Mouse (Mus musculus): Measurements from ENCODE around the gene Btnl6. TPM values are rescaled to one million over a fixed set of nuclear protein-coding genes. Genes with fewer than 3 reads are reported as not detected.

Btnl6 gene
- not detected in 2 replicates for polyA plus RNA-seq (2015; fragmentation: Nextera tagmentation; extraction: Ambion mirVana)

DNA sequence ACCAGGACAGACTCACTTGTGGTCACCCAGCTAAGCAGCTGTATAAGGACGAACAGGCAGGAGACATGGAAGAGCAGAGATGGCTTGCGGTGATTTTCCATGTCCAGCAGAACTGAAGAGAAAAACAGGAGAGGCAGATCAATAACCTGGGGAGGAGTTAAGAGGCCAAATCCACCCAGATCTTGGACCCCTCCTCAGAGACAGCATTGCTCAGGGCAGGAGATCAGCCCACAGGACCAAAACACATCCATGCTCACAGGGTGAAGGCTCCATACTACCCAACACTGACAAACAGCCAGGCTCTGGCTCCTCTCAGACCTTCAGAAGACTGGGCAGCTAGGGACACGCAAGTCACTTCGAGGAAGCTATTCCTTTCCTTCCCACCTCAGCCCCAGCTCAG lies at the start of gene Btnl6:
TSS of gene Btnl6 (minus strand) at position 101 of the 400 bp plus-strand sequence.

DNA sequence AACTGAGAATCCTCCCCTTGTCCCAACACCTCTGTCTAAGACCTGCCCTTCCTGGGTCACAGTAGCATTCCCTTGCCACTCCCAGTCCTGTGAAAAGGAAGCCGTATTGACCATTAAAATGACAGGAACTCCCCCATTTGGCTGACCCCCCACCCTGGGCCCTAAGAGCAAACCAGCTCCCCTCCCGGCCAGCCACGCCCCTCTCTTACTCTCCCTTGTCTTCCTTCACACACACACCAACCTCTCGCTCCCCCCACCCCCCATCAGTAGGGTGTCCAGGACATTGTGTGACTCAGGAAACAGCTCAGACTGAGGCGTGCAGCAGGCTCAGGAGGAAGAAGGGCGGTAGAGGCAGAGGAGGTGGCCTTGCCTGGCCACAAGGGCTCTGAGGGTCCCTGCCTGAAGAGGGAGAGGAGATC lies 46.9 kb upstream of the Btnl6 start, which contains the start of gene Notch4:
TSS of gene Notch4 (plus strand) at position 266 of the 419 bp plus-strand sequence.

GRCm38 (mm10) chr17:34477238-34478013 lies 39.7 kb downstream of the Btnl6 start, which contains the start of gene Btnl4:
TSS of gene Btnl4 (minus strand) at chr17:34477318.

Other genes with a start within 250 kb of the Btnl6 start
- 0.88 and 0.93 TPM in 2 replicates for gene H2-Aa, start 229.5 kb downstream of the Btnl6 start, polyA plus RNA-seq (2015; fragmentation: Nextera tagmentation; extraction: Ambion mirVana)
- 2.4 and 3.0 TPM in 2 replicates for gene H2-Eb1, start 211.5 kb downstream of the Btnl6 start, polyA plus RNA-seq (2015; fragmentation: Nextera tagmentation; extraction: Ambion mirVana)
- not detected in 2 replicates for gene H2-Eb2, start 191.7 kb downstream of the Btnl6 start, polyA plus RNA-seq (2015; fragmentation: Nextera tagmentation; extraction: Ambion mirVana)
- gene Btnl2, start 162.5 kb downstream of the Btnl6 start, polyA plus RNA-seq (2015; fragmentation: Nextera tagmentation; extraction: Ambion mirVana): not detected in 2 replicates
- not detected in 2 replicates for gene Btnl1, start 140.2 kb downstream of the Btnl6 start, polyA plus RNA-seq (2015; fragmentation: Nextera tagmentation; extraction: Ambion mirVana)
- 0.42 and 0.47 TPM in 2 replicates for gene BC051142, start 118.5 kb downstream of the Btnl6 start, polyA plus RNA-seq (2015; fragmentation: Nextera tagmentation; extraction: Ambion mirVana)
- gene Btnl4, start 40.0 kb downstream of the Btnl6 start, polyA plus RNA-seq (2015; fragmentation: Nextera tagmentation; extraction: Ambion mirVana): not detected in 2 replicates
- gene Notch4, start 46.9 kb upstream of the Btnl6 start, polyA plus RNA-seq (2015; fragmentation: Nextera tagmentation; extraction: Ambion mirVana): 3.1 and 3.6 TPM in 2 replicates
- 11.3 and 21.2 TPM in 2 replicates for gene Gpsm3, start 72.5 kb upstream of the Btnl6 start, polyA plus RNA-seq (2015; fragmentation: Nextera tagmentation; extraction: Ambion mirVana)
- 4.4 and 4.6 TPM in 2 replicates for gene Pbx2, start 73.9 kb upstream of the Btnl6 start, polyA plus RNA-seq (2015; fragmentation: Nextera tagmentation; extraction: Ambion mirVana)
- gene Ager, start 80.5 kb upstream of the Btnl6 start, polyA plus RNA-seq (2015; fragmentation: Nextera tagmentation; extraction: Ambion mirVana): 3.3 TPM in 2 replicates
- 60.2 and 63.2 TPM in 2 replicates for gene Rnf5, start 86.3 kb upstream of the Btnl6 start, polyA plus RNA-seq (2015; fragmentation: Nextera tagmentation; extraction: Ambion mirVana)
- gene Agpat1, start 86.9 kb upstream of the Btnl6 start, polyA plus RNA-seq (2015; fragmentation: Nextera tagmentation; extraction: Ambion mirVana): 38.4 and 38.6 TPM in 2 replicates
- 3.3 and 4.4 TPM in 2 replicates for gene Egfl8, start 98.6 kb upstream of the Btnl6 start, polyA plus RNA-seq (2015; fragmentation: Nextera tagmentation; extraction: Ambion mirVana)
- gene Ppt2, start 111.2 kb upstream of the Btnl6 start, polyA plus RNA-seq (2015; fragmentation: Nextera tagmentation; extraction: Ambion mirVana): 24.8 and 24.9 TPM in 2 replicates
- gene Prrt1, start 112.2 kb upstream of the Btnl6 start, polyA plus RNA-seq (2015; fragmentation: Nextera tagmentation; extraction: Ambion mirVana): 1.0 and 1.1 TPM in 2 replicates
- gene Fkbpl, start 127.4 kb upstream of the Btnl6 start, polyA plus RNA-seq (2015; fragmentation: Nextera tagmentation; extraction: Ambion mirVana): 10.7 and 11.7 TPM in 2 replicates
- 42.0 and 42.9 TPM in 2 replicates for gene Atf6b, start 129.8 kb upstream of the Btnl6 start, polyA plus RNA-seq (2015; fragmentation: Nextera tagmentation; extraction: Ambion mirVana)
- 5.9 and 6.1 TPM in 2 replicates for gene Tnxb, start 153.2 kb upstream of the Btnl6 start, polyA plus RNA-seq (2015; fragmentation: Nextera tagmentation; extraction: Ambion mirVana)
- gene C4b, start 226.5 kb upstream of the Btnl6 start, polyA plus RNA-seq (2015; fragmentation: Nextera tagmentation; extraction: Ambion mirVana): 6.9 and 10.8 TPM in 2 replicates